Mouse (Mus musculus) megakaryocyte, embryonic 14.5 days (primary cell): Measurements from ENCODE around the gene Mylk2. TPM values are rescaled to one million over a fixed set of nuclear protein-coding genes. Genes with fewer than 3 reads are reported as not detected.

Experiments used
- H3K27me3 ChIP-seq: replicated peaks from 2 replicates; pipeline ENCODE3; 2012; ENCODE audit warnings: inconsistent platforms
- H3K36me3 ChIP-seq: replicated peaks from 2 replicates; pipeline ENCODE3; 2012; ENCODE audit warnings: low read length, inconsistent platforms, mixed read lengths
- H3K4me1 ChIP-seq: 2 replicates; pipeline ENCODE4 v1.6.1; 2012; ENCODE audit warnings: inconsistent platforms
- H3K4me3 ChIP-seq: replicated peaks from 2 replicates; pipeline ENCODE3; 2012; ENCODE audit warnings: moderate library complexity, mild to moderate bottlenecking, inconsistent platforms
- H3K9me3 ChIP-seq: 2 replicates; pipeline ENCODE4 v1.6.1; 2012; ENCODE audit warnings: inconsistent platforms
- FLI1 ChIP-seq: IDR thresholded peaks from 2 replicates; pipeline ENCODE4 v1.6.1; 2012; ENCODE audit warnings: low read length, inconsistent platforms, mixed read lengths
- GATA1 ChIP-seq: IDR thresholded peaks from 3 replicates; pipeline ENCODE4 v1.6.1; 2012; ENCODE audit warnings: mixed read lengths, low read length, inconsistent platforms, borderline replicate concordance
- polyA plus RNA-seq: library from polyadenylated mRNA; stranded (reverse); fragments of >175 nt; gene quantifications from 2 replicates; pipeline ENCODE4 v1.2.3, GENCODE M21; 2012; ENCODE audit warnings: low replicate concordance; ENCODE audit not compliant: insufficient read depth

Gene Mylk2
- polyA plus RNA-seq, result 0.15 TPM in 1 of 2 replicates, not detected in the other

GRCm38 (mm10) chr2:152911031-152911430 is at the start of gene Mylk2:
Gene Mylk2 (plus strand): TSS chr2:152911352.
- no peaks in the 10 kb centered on the region for H3K36me3 ChIP-seq
- peaks cover 19% of the 10 kb centered on the region for H3K9me3 ChIP-seq
- peaks cover 83% of the 10 kb centered on the region for H3K27me3 ChIP-seq
- H3K4me3 ChIP-seq, result no peak within 1 kb of the TSS
- TF ChIP-seq GATA1, result no peak
- no peak for TF ChIP-seq FLI1
- H3K4me1 ChIP-seq, result peaks cover 70% of the 10 kb centered on the region

- TF ChIP-seq FLI1 (no peak), GATA1 (no peak)
- peaks cover 77% of the 10 kb centered on the region for H3K36me3 ChIP-seq
- H3K4me3 ChIP-seq, result no peak overlapping the region
- no peaks in the 10 kb centered on the region for H3K9me3 ChIP-seq
- H3K4me1 ChIP-seq, result peaks cover 19% of the 10 kb centered on the region
- H3K27me3 ChIP-seq, result no peaks in the 10 kb centered on the region
These were observed 49.3 kb upstream of the Mylk2 start for GRCm38 (mm10) chr2:152861891-152862290.

GRCm38 (mm10) chr2:152862638-152863037 is 48.5 kb upstream of the Mylk2 start:
- TF ChIP-seq GATA1 (no peak), FLI1 (no peak)
- Histone ChIP-seq H3K4me3 (no peak overlapping the region), H3K4me1 (peaks cover 19% of the 10 kb centered on the region), H3K9me3 (no peaks in the 10 kb centered on the region), H3K36me3 (peaks cover 77% of the 10 kb centered on the region), H3K27me3 (no peaks in the 10 kb centered on the region)

GRCm38 (mm10) chr2:152863346-152863745 is 47.8 kb upstream of the Mylk2 start:
- Histone ChIP-seq H3K4me1 (peaks cover 16% of the 10 kb centered on the region), H3K9me3 (no peaks in the 10 kb centered on the region), H3K27me3 (no peaks in the 10 kb centered on the region), H3K4me3 (no peak overlapping the region), H3K36me3 (peaks cover 74% of the 10 kb centered on the region)
- TF ChIP-seq GATA1 (no peak), FLI1 (no peak)

- TF ChIP-seq GATA1 (no peak), FLI1 (no peak)
These were observed 32.9 kb upstream of the Mylk2 start for GRCm38 (mm10) chr2:152878239-152878638.

GRCm38 (mm10) chr2:152880898-152881297 is 30.3 kb upstream of the Mylk2 start:
- Histone ChIP-seq H3K9me3 (no peaks in the 10 kb centered on the region), H3K36me3 (peaks cover 95% of the 10 kb centered on the region)

More at GRCm38 (mm10) chr2:152878239-152878638, 32.9 kb upstream of the Mylk2 start:
- H3K36me3 ChIP-seq, result peaks cover 95% of the 10 kb centered on the region
- H3K27me3 ChIP-seq, result no peaks in the 10 kb centered on the region
- no peak overlapping the region for H3K4me3 ChIP-seq
- H3K4me1 ChIP-seq, result no peaks in the 10 kb centered on the region
- H3K9me3 ChIP-seq, result no peaks in the 10 kb centered on the region

GRCm38 (mm10) chr2:152884101-152884645 is 27.0 kb upstream of the Mylk2 start:
- H3K36me3 ChIP-seq, result peaks cover 97% of the 10 kb centered on the region
- no peaks in the 10 kb centered on the region for H3K9me3 ChIP-seq
- no peaks in the 10 kb centered on the region for H3K4me1 ChIP-seq
- no peak overlapping the region for H3K4me3 ChIP-seq
- H3K27me3 ChIP-seq, result no peaks in the 10 kb centered on the region
- no peak for TF ChIP-seq GATA1
- no peak for TF ChIP-seq FLI1

More at GRCm38 (mm10) chr2:152880898-152881297, 30.3 kb upstream of the Mylk2 start:
- H3K4me1 ChIP-seq, result no peaks in the 10 kb centered on the region
- no peaks in the 10 kb centered on the region for H3K27me3 ChIP-seq
- no peak overlapping the region for H3K4me3 ChIP-seq
- no peak for TF ChIP-seq GATA1
- TF ChIP-seq FLI1, result no peak

GRCm38 (mm10) chr2:152887230-152887629 is 23.9 kb upstream of the Mylk2 start:
- no peaks in the 10 kb centered on the region for H3K9me3 ChIP-seq
- no peaks in the 10 kb centered on the region for H3K27me3 ChIP-seq

GRCm38 (mm10) chr2:152888774-152889173 is 22.4 kb upstream of the Mylk2 start:
- Histone ChIP-seq H3K27me3 (no peaks in the 10 kb centered on the region), H3K4me1 (no peaks in the 10 kb centered on the region), H3K9me3 (no peaks in the 10 kb centered on the region), H3K36me3 (peaks cover 95% of the 10 kb centered on the region), H3K4me3 (no peak overlapping the region)
- TF ChIP-seq GATA1 (no peak), FLI1 (no peak)

More at GRCm38 (mm10) chr2:152887230-152887629, 23.9 kb upstream of the Mylk2 start:
- Histone ChIP-seq H3K4me3 (no peak overlapping the region), H3K4me1 (no peaks in the 10 kb centered on the region), H3K36me3 (peaks cover 95% of the 10 kb centered on the region)
- TF ChIP-seq FLI1, result no peak
- no peak for TF ChIP-seq GATA1

- H3K36me3 ChIP-seq, result peaks cover 74% of the 10 kb centered on the region
- TF ChIP-seq FLI1 (no peak), GATA1 (no peak)
These were observed 15.3 kb upstream of the Mylk2 start for GRCm38 (mm10) chr2:152895834-152896233.

More at GRCm38 (mm10) chr2:152895834-152896233, 15.3 kb upstream of the Mylk2 start:
- no peaks in the 10 kb centered on the region for H3K9me3 ChIP-seq
- H3K4me3 ChIP-seq, result no peak overlapping the region
- peaks cover 3% of the 10 kb centered on the region for H3K27me3 ChIP-seq
- H3K4me1 ChIP-seq, result no peaks in the 10 kb centered on the region; the same call in 1 of the 2 replicates
